Mouse (Mus musculus): ENCODE results near the gene Mtf1.
A peak's percentile ranks its signal among the peaks of the same experiment; 100 is the strongest.

Mtf1 gene

GRCm38 (mm10) chr4:124850933-124851658, 49.2 kb downstream of the Mtf1 start, which contains the start of gene 1110065P20Rik:
1110065P20Rik (minus strand) TSS chr4:124851196.
- no peak for DNase-seq (ENCODE audit: low read depth, low spot score)

GRCm38 (mm10) chr4:124856294-124856693, 54.4 kb downstream of the Mtf1 start:
- no peak for DNase-seq (ENCODE audit: low read depth, low spot score)

GRCm38 (mm10) chr4:124858370-124858769, 56.5 kb downstream of the Mtf1 start:
- DNase-seq (ENCODE audit: low read depth, low spot score) = no peak

- DNase-seq (ENCODE audit: low read depth, low spot score) = no peak
These were observed 58.5 kb downstream of the Mtf1 start for GRCm38 (mm10) chr4:124860446-124860845.

- no peak for DNase-seq (ENCODE audit: low read depth, low spot score)
These were observed 59.6 kb downstream of the Mtf1 start, which contains the start of gene Maneal for GRCm38 (mm10) chr4:124861283-124862188. Maneal (minus strand) TSS chr4:124862171.

GRCm38 (mm10) chr4:124872719-124873118, 70.8 kb downstream of the Mtf1 start:
- DNase-seq (ENCODE audit: low read depth, low spot score) = no peak

GRCm38 (mm10) chr4:124880599-124880998, 78.7 kb downstream of the Mtf1 start, which contains the start of gene Epha10:
Epha10 (plus strand) TSS chr4:124880899.
- no peak for DNase-seq (ENCODE audit: low read depth, low spot score)

- peak; percentile 71 for DNase-seq (ENCODE audit: low read depth, low spot score)
These were observed 79.5 kb downstream of the Mtf1 start for GRCm38 (mm10) chr4:124881341-124881908.

GRCm38 (mm10) chr4:124882151-124882729, 80.3 kb downstream of the Mtf1 start:
- no peak for DNase-seq (ENCODE audit: low read depth, low spot score)

GRCm38 (mm10) chr4:124888702-124889101, 86.8 kb downstream of the Mtf1 start:
- no peak for DNase-seq (ENCODE audit: low read depth, low spot score)

- DNase-seq (ENCODE audit: low read depth, low spot score) = no peak
These were observed 88.0 kb downstream of the Mtf1 start for GRCm38 (mm10) chr4:124889935-124890334.

GRCm38 (mm10) chr4:124890831-124891230, 88.9 kb downstream of the Mtf1 start:
- DNase-seq (ENCODE audit: low read depth, low spot score) = no peak

- DNase-seq (ENCODE audit: low read depth, low spot score) = no peak
These were observed 91.9 kb downstream of the Mtf1 start for GRCm38 (mm10) chr4:124893769-124894168.

GRCm38 (mm10) chr4:124894508-124895428, 92.9 kb downstream of the Mtf1 start:
- no peak for DNase-seq (ENCODE audit: low read depth, low spot score)

GRCm38 (mm10) chr4:124898428-124898827, 96.5 kb downstream of the Mtf1 start:
- no peak for DNase-seq (ENCODE audit: low read depth, low spot score)

All from retina, postnatal 7 days (tissue).